Mouse (Mus musculus) liver, embryonic 13.5 days (tissue): ENCODE measurements around the gene Sbno2. TPM values are rescaled to one million over a fixed set of nuclear protein-coding genes. Genes with fewer than 3 reads are reported as not detected.

Experiments used
- polyA plus RNA-seq: library from polyadenylated mRNA; unstranded; fragments of >200 nt; fragmentation: Nextera tagmentation; extraction: Ambion mirVana; gene quantifications from 2 replicates; pipeline ENCODE4 v1.2.1, GENCODE M21; 2015

The Sbno2 gene
- polyA plus RNA-seq, 1 experiment from 2014 or later: 9.2 TPM

Other genes starting within 250 kb of the Sbno2 start
- gene Prtn3, start 231.1 kb downstream of the Sbno2 start, polyA plus RNA-seq: 54.8 and 64.6 TPM in 2 replicates
- 5.7 and 5.8 TPM in 2 replicates for gene Plppr3, start 230.9 kb downstream of the Sbno2 start, polyA plus RNA-seq
- 47.1 and 59.3 TPM in 2 replicates for gene Elane, start 219.3 kb downstream of the Sbno2 start, polyA plus RNA-seq
- not detected in 2 replicates for gene Cfd, start 214.7 kb downstream of the Sbno2 start, polyA plus RNA-seq
- 16.9 and 19.0 TPM in 2 replicates for gene Med16, start 196.6 kb downstream of the Sbno2 start, polyA plus RNA-seq
- gene Gm26602, start 194.7 kb downstream of the Sbno2 start, polyA plus RNA-seq: 11.3 TPM in 1 of 2 replicates, not detected in the other
- 0.19 and 0.28 TPM in 2 replicates for gene Kiss1r, start 188.6 kb downstream of the Sbno2 start, polyA plus RNA-seq
- 63.0 and 63.8 TPM in 2 replicates for gene R3hdm4, start 184.4 kb downstream of the Sbno2 start, polyA plus RNA-seq
- gene Arid3a, start 178.5 kb downstream of the Sbno2 start, polyA plus RNA-seq: 5.4 and 5.7 TPM in 2 replicates
- 78.2 and 83.0 TPM in 2 replicates for gene Wdr18, start 145.4 kb downstream of the Sbno2 start, polyA plus RNA-seq
- 0.07 and 0.10 TPM in 2 replicates for gene Grin3b, start 134.9 kb downstream of the Sbno2 start, polyA plus RNA-seq
- gene Tmem259, start 121.2 kb downstream of the Sbno2 start, polyA plus RNA-seq: 8.2 TPM in 2 replicates
- 45.8 and 49.6 TPM in 2 replicates for gene Cnn2, start 117.0 kb downstream of the Sbno2 start, polyA plus RNA-seq
- gene Abca7, start 109.1 kb downstream of the Sbno2 start, polyA plus RNA-seq: 6.3 and 7.4 TPM in 2 replicates
- 14.3 and 14.9 TPM in 2 replicates for gene Arhgap45, start 88.9 kb downstream of the Sbno2 start, polyA plus RNA-seq
- 120 and 122 TPM in 2 replicates for gene Polr2e, start 65.8 kb downstream of the Sbno2 start, polyA plus RNA-seq
- gene Gpx4, start 58.4 kb downstream of the Sbno2 start, polyA plus RNA-seq: 677 TPM in 2 replicates
- gene Stk11, start 10.2 kb upstream of the Sbno2 start, polyA plus RNA-seq: 16.2 and 18.3 TPM in 2 replicates
- 358 and 362 TPM in 2 replicates for gene Atp5d, start 33.1 kb upstream of the Sbno2 start, polyA plus RNA-seq
- 0.54 and 0.69 TPM in 2 replicates for gene Cbarp, start 35.3 kb upstream of the Sbno2 start, polyA plus RNA-seq
- 3.0 and 3.3 TPM in 2 replicates for gene Midn, start 42.7 kb upstream of the Sbno2 start, polyA plus RNA-seq
- gene Cirbp, start 60.4 kb upstream of the Sbno2 start, polyA plus RNA-seq: 19.5 and 21.9 TPM in 2 replicates
- gene 1600002K03Rik, start 67.4 kb upstream of the Sbno2 start, polyA plus RNA-seq: 14.8 and 15.1 TPM in 2 replicates
- gene Efna2, start 73.9 kb upstream of the Sbno2 start, polyA plus RNA-seq: 0.98 and 1.1 TPM in 2 replicates
- 26.1 and 26.5 TPM in 2 replicates for gene Mum1, start 120.9 kb upstream of the Sbno2 start, polyA plus RNA-seq
- 241 and 294 TPM in 2 replicates for gene Ndufs7, start 143.6 kb upstream of the Sbno2 start, polyA plus RNA-seq
- gene Gamt, start 155.4 kb upstream of the Sbno2 start, polyA plus RNA-seq: 53.5 and 57.2 TPM in 2 replicates
- gene Dazap1, start 155.9 kb upstream of the Sbno2 start, polyA plus RNA-seq: 33.5 and 34.7 TPM in 2 replicates
- gene Rps15, start 186.9 kb upstream of the Sbno2 start, polyA plus RNA-seq: 792 and 836 TPM in 2 replicates
- gene Apc2, start 190.4 kb upstream of the Sbno2 start, polyA plus RNA-seq: 0.13 and 0.24 TPM in 2 replicates
- gene 2310011J03Rik, start 215.0 kb upstream of the Sbno2 start, polyA plus RNA-seq: 42.3 and 43.7 TPM in 2 replicates
- gene Pcsk4, start 223.9 kb upstream of the Sbno2 start, polyA plus RNA-seq: 5.3 TPM in 2 replicates
- gene Reep6, start 224.4 kb upstream of the Sbno2 start, polyA plus RNA-seq: 50.9 and 65.0 TPM in 2 replicates
- 1.8 and 2.5 TPM in 2 replicates for gene Adamtsl5, start 242.8 kb upstream of the Sbno2 start, polyA plus RNA-seq